Mouse (Mus musculus) stomach, postnatal 0 days (tissue): Measurements from ENCODE around the gene Rnf207. TPM values are rescaled to one million over a fixed set of nuclear protein-coding genes. Genes with fewer than 3 reads are reported as not detected.
A peak's percentile ranks its signal among the peaks of the same experiment; 100 is the strongest.

Source experiments
- ATAC-seq: fragments of 200-750 bp; cut with Nextera tagmentation; 2 replicates; pipeline ENCODE4 v1.8.0; 2017; ENCODE audit not compliant: low FRiP score, low TSS enrichment
- DNase-seq: peaks from one replicate; pipeline ENCODE4 v3.0.0-alpha.2; 2016; ENCODE audit warnings: low spot score
- H3K27ac ChIP-seq: fragments of 300-500 bp; sonication (generic); replicated peaks from 2 replicates; pipeline ENCODE4 v1.5.1; 2014; ENCODE audit warnings: mild to moderate bottlenecking, control low read depth
- H3K27me3 ChIP-seq: fragments of 300-500 bp; sonication (generic); 2 replicates; pipeline ENCODE4 v1.6.1; 2014; ENCODE audit warnings: low read length; ENCODE audit not compliant: control insufficient read depth, insufficient read depth
- H3K36me3 ChIP-seq: fragments of 300-500 bp; sonication (generic); 2 replicates; pipeline ENCODE4 v1.6.1; 2014; ENCODE audit warnings: low read length, mixed read lengths; ENCODE audit not compliant: control insufficient read depth, insufficient read depth
- H3K4me1 ChIP-seq: fragments of 300-500 bp; sonication (generic); replicated peaks from 2 replicates; pipeline ENCODE4 v1.6.1; 2014; ENCODE audit warnings: antibody characterized with exemption; ENCODE audit not compliant: control insufficient read depth, insufficient read depth
- H3K4me2 ChIP-seq: fragments of 300-500 bp; sonication (generic); replicated peaks from 2 replicates; pipeline ENCODE4 v1.6.1; 2014; ENCODE audit warnings: low read depth, mild to moderate bottlenecking, control low read depth, moderate library complexity
- H3K4me3 ChIP-seq: fragments of 300-500 bp; sonication (generic); 2 replicates; pipeline ENCODE4 v1.5.1; 2014; ENCODE audit warnings: low read depth, low read length, control low read depth
- H3K9ac ChIP-seq: fragments of 300-500 bp; sonication (generic); 2 replicates; pipeline ENCODE4 v1.6.1; 2014; ENCODE audit warnings: mild to moderate bottlenecking, low read length, control low read depth, mixed read lengths
- H3K9me3 ChIP-seq: fragments of 300-500 bp; sonication (generic); 2 replicates; pipeline ENCODE4 v1.6.1; 2016; ENCODE audit warnings: low read length; ENCODE audit not compliant: control insufficient read depth
- CTCF ChIP-seq: IDR thresholded peaks from 2 replicates; pipeline ENCODE4 v1.5.1; 2016; ENCODE audit warnings: antibody characterized with exemption, low read depth, mild to moderate bottlenecking, moderate library complexity
- EP300 ChIP-seq: optimal IDR thresholded peaks from 2 replicates; pipeline ENCODE3; 2016; ENCODE audit warnings: antibody characterized with exemption
- WGBS: fragments of 180-500 bp; shearing (Covaris S2); extraction: QIAGEN DNeasy Blood & Tissue Kit; methylation state at CpG from one replicate; pipeline ENCODE4 v1.1.7; 2014; 5-methylcytosine and 5-hydroxymethylcytosine counted together
- polyA plus RNA-seq: library from polyadenylated mRNA; unstranded; fragments of >200 nt; fragmentation: Nextera tagmentation; extraction: Ambion mirVana; gene quantifications from 2 replicates; pipeline ENCODE4 v1.2.1, GENCODE M21; 2015

The Rnf207 gene
- polyA plus RNA-seq, 1 experiment from 2014 or later = 0.46 TPM

GRCm38 (mm10) chr4:152265791-152266190 is 53.0 kb downstream of the Rnf207 start:
- WGBS = 47% methylated on average over 5 of the region's 5 CpGs
- Histone ChIP-seq H3K9ac (no peak overlapping the region), H3K4me3 (no peak overlapping the region), H3K36me3 (no peaks in the 10 kb centered on the region; the same call in 1 of the 2 replicates), H3K27me3 (no peaks in the 10 kb centered on the region), H3K4me2 (no peak overlapping the region), H3K4me1 (0 out of 2 replicates have a peak, but pooled peaks cover 3% of the 10 kb centered on the region), H3K27ac (no peak overlapping the region), H3K9me3 (no peaks in the 10 kb centered on the region)
- TF ChIP-seq EP300 (no peak), CTCF (no peak)
- DNase-seq = no peak
- no peak for ATAC-seq

- ATAC-seq = no peak
- no peak for TF ChIP-seq EP300
- TF ChIP-seq CTCF = peak; percentile 54
- Histone ChIP-seq H3K9ac (no peak overlapping the region), H3K27me3 (no peaks in the 10 kb centered on the region), H3K36me3 (no peaks in the 10 kb centered on the region; the same call in 1 of the 2 replicates), H3K4me2 (no peak overlapping the region), H3K9me3 (no peaks in the 10 kb centered on the region), H3K4me3 (no peak overlapping the region), H3K27ac (no peak overlapping the region), H3K4me1 (0 out of 2 replicates have a peak, but pooled peaks cover 3% of the 10 kb centered on the region)
- WGBS = 90% methylated on average over 9 of the region's 9 CpGs
- no peak for DNase-seq
These were observed 53.8 kb downstream of the Rnf207 start for GRCm38 (mm10) chr4:152264867-152265568.

DNA sequence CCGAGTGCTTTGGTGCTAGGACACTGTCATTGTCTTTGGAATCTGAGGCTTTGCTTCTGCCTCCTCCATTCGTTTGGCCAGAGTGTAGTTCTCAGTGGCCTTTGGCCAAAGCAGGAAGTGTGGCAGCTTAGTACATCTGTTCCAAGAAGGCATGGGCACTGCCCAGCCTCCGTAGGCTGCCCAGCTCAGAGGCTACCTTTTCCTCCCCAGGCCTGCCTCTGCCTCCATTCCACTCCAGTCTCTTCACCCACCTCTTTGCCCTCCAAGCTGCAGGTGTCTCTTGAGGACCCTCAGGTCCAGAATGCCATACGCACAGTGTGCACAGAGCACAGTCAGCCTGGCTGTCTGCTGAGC is 54.6 kb downstream of the Rnf207 start:
- Histone ChIP-seq H3K27me3 (no peaks in the 10 kb centered on the region), H3K36me3 (no peaks in the 10 kb centered on the region; the same call in 1 of the 2 replicates), H3K4me1 (0 out of 2 replicates have a peak, but pooled peaks cover 3% of the 10 kb centered on the region), H3K9me3 (no peaks in the 10 kb centered on the region), H3K4me3 (no peak overlapping the region), H3K9ac (no peak overlapping the region), H3K4me2 (no peak overlapping the region), H3K27ac (no peak overlapping the region; the same call in 1 of the 2 replicates)
- DNase-seq = no peak
- no peak for TF ChIP-seq EP300
- no peak for TF ChIP-seq CTCF
- 41% methylated on average over 4 of the region's 4 CpGs for WGBS
- ATAC-seq = peak; percentile 48; the same call in 1 of the 2 replicates

DNA sequence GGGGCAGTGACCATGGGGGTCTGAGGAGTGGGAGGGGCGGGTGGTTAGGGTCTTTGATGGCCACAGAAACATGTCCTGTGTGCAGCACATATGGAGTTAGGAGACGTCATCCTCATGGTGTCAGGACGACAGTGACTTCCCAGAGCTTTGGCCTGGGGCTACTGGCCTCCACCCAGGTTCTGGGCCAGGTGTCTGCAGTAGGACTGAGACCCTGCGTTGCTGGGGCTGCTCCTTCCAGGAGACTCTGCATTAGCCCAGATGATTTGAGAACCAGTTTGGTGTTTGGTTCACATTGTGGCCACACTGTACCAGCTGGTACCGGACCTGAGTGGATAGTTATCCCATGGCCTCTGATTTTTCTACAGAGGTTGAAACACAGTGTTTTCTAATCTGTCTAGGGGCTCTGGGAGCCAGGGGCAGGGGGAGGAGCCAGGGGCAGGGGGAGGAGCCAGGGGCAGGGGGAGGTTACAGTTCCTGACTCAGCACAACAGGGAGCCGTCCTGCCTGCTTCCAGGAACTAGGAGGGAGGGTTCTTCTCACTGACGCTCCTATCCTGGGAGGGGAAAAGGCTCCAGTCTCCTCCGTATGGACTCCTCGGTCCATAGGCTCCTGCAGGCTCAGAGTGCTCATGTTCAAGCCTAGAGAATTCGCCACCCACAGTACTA is 55.1 kb downstream of the Rnf207 start:
- peak; percentile 85 for ATAC-seq
- H3K27me3 ChIP-seq = no peaks in the 10 kb centered on the region
- H3K4me3 ChIP-seq = no peak overlapping the region
- no peaks in the 10 kb centered on the region for H3K9me3 ChIP-seq
- H3K27ac ChIP-seq = no peak overlapping the region; the same call in 1 of the 2 replicates
- WGBS = 38% methylated on average over 10 of the region's 10 CpGs
- peak; percentile 66 for DNase-seq
- no peak overlapping the region for H3K9ac ChIP-seq
- H3K4me1 ChIP-seq = 0 out of 2 replicates have a peak, but pooled peaks cover 3% of the 10 kb centered on the region
- TF ChIP-seq EP300 (no peak), CTCF (no peak)
- no peaks in the 10 kb centered on the region; the same call in 1 of the 2 replicates for H3K36me3 ChIP-seq
- H3K4me2 ChIP-seq = no peak overlapping the region

GRCm38 (mm10) chr4:152263089-152263488 is 55.7 kb downstream of the Rnf207 start:
- TF ChIP-seq EP300 = no peak
- no peak for TF ChIP-seq CTCF
- no peak for ATAC-seq
- 66% methylated on average over 9 of the region's 9 CpGs for WGBS

More at GRCm38 (mm10) chr4:152263089-152263488, 55.7 kb downstream of the Rnf207 start:
- H3K4me1 ChIP-seq = 0 out of 2 replicates have a peak, but pooled peaks cover 3% of the 10 kb centered on the region
- H3K36me3 ChIP-seq = no peaks in the 10 kb centered on the region; the same call in 1 of the 2 replicates
- H3K27ac ChIP-seq = no peak overlapping the region
- no peak for DNase-seq
- no peak overlapping the region for H3K4me3 ChIP-seq
- no peak overlapping the region for H3K4me2 ChIP-seq
- H3K9ac ChIP-seq = no peak overlapping the region
- H3K9me3 ChIP-seq = no peaks in the 10 kb centered on the region
- H3K27me3 ChIP-seq = no peaks in the 10 kb centered on the region
